Mouse (Mus musculus) hindbrain, embryonic 16.5 days (tissue): ENCODE data around the gene Usp34. TPM values are rescaled to one million over a fixed set of nuclear protein-coding genes. Genes with fewer than 3 reads are reported as not detected.

Experiments
- ATAC-seq: fragments of 200-750 bp; cut with Nextera tagmentation; 2 replicates; pipeline ENCODE4 v1.8.0; 2017; ENCODE audit warnings: moderate TSS enrichment, moderate library complexity
- H3K27ac ChIP-seq: fragments of 300-500 bp; sonication (generic); 2 replicates; pipeline ENCODE4 v1.5.1; 2014; ENCODE audit warnings: low read depth, mild to moderate bottlenecking, control low read depth, low read length, moderate library complexity
- H3K27me3 ChIP-seq: fragments of 300-500 bp; sonication (generic); replicated peaks from 2 replicates; pipeline ENCODE4 v1.6.1; 2014; ENCODE audit warnings: low read length; ENCODE audit not compliant: control insufficient read depth, insufficient read depth
- H3K36me3 ChIP-seq: fragments of 300-500 bp; sonication (generic); 2 replicates; pipeline ENCODE4 v1.6.1; 2014; ENCODE audit warnings: mild to moderate bottlenecking, low read length, moderate library complexity, mixed read lengths; ENCODE audit not compliant: control insufficient read depth, insufficient read depth
- H3K4me1 ChIP-seq: fragments of 300-500 bp; sonication (generic); 2 replicates; pipeline ENCODE4 v1.6.1; 2014; ENCODE audit warnings: low read depth, low read length; ENCODE audit not compliant: control insufficient read depth, insufficient read depth
- H3K4me2 ChIP-seq: fragments of 300-500 bp; sonication (generic); 2 replicates; pipeline ENCODE4 v1.6.1; 2014; ENCODE audit warnings: mild to moderate bottlenecking, low read length, control low read depth, moderate library complexity
- H3K4me3 ChIP-seq: fragments of 300-500 bp; sonication (generic); 2 replicates; pipeline ENCODE4 v1.5.1; 2014; ENCODE audit warnings: mild to moderate bottlenecking, low read length, control low read depth, moderate library complexity
- H3K9ac ChIP-seq: fragments of 300-500 bp; sonication (generic); 2 replicates; pipeline ENCODE4 v1.6.1; 2014; ENCODE audit warnings: low read depth, mild to moderate bottlenecking, control low read depth, low read length, moderate library complexity
- H3K9me3 ChIP-seq: fragments of 300-500 bp; sonication (generic); 2 replicates; pipeline ENCODE4 v1.6.1; 2014; ENCODE audit warnings: mild to moderate bottlenecking, low read length, moderate library complexity; ENCODE audit not compliant: control insufficient read depth
- WGBS: fragments of 180-500 bp; shearing (Covaris S2); extraction: QIAGEN DNeasy Blood & Tissue Kit; methylation state at CpG from one replicate; pipeline ENCODE4 v1.1.7; 2014; 5-methylcytosine and 5-hydroxymethylcytosine counted together
- polyA plus RNA-seq: library from polyadenylated mRNA; unstranded; fragments of >200 nt; fragmentation: Nextera tagmentation; extraction: Ambion mirVana; gene quantifications from 2 replicates; pipeline ENCODE4 v1.2.1, GENCODE M21; 2015

Gene Usp34
- polyA plus RNA-seq, 1 experiment from 2014 or later, result 27.1 TPM

DNA sequence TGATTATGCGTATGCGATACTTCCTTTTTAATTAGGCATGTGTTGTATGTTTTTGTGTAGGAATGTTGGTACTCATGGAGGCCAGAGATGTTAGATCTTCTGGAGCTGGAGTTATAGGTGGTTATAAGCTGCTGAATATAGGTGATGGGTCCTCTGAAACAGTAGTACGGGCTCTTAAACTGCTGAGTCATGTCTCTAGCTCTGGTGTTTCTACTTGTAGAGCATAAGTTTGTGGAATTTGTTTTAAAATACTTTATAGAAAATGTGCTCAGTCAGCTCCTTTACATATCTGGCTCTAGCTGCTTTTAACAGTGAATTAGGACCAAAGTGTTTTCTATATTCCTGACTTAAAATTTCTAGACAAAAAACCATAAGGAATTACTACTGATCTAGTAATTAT lies 73.9 kb downstream of the Usp34 start:
- H3K9me3 ChIP-seq, result no peaks in the 10 kb centered on the region
- WGBS, result 94% methylated on average over 3 of the region's 3 CpGs
- no peak for ATAC-seq
- H3K9ac ChIP-seq, result no peak overlapping the region
- no peaks in the 10 kb centered on the region for H3K27me3 ChIP-seq
- no peaks in the 10 kb centered on the region for H3K4me1 ChIP-seq
- H3K27ac ChIP-seq, result no peak overlapping the region
- H3K4me2 ChIP-seq, result no peak overlapping the region
- H3K4me3 ChIP-seq, result no peak overlapping the region
- peaks cover 13% of the 10 kb centered on the region for H3K36me3 ChIP-seq

DNA sequence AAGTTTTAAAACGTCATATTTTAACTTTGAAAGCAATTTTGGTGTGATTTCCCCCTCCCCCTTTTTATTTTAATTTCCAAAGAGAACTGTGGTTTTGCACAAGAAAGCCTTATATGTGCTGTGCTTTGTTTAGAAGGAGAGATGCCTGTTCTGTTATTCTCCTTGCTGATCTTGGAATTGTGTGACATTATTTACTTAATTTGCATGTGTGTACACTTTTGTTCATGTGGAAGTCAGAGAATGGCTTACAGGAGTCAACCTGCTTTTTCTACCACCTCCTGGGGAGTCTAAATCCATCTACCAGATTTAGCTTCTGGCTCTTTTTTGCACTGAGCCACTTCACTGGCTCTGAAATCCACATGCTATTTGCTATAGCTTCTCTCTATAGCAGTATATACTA lies 76.1 kb downstream of the Usp34 start:
- no peak overlapping the region for H3K4me3 ChIP-seq
- no peaks in the 10 kb centered on the region for H3K27me3 ChIP-seq
- H3K4me1 ChIP-seq, result no peaks in the 10 kb centered on the region
- ATAC-seq, result no peak
- peaks cover 9% of the 10 kb centered on the region; the same call in 1 of the 2 replicates for H3K36me3 ChIP-seq
- no peak overlapping the region for H3K27ac ChIP-seq
- H3K9ac ChIP-seq, result no peak overlapping the region
- no peaks in the 10 kb centered on the region for H3K9me3 ChIP-seq
- H3K4me2 ChIP-seq, result no peak overlapping the region
- 85% methylated on average over 1 of the region's 1 CpGs for WGBS

DNA sequence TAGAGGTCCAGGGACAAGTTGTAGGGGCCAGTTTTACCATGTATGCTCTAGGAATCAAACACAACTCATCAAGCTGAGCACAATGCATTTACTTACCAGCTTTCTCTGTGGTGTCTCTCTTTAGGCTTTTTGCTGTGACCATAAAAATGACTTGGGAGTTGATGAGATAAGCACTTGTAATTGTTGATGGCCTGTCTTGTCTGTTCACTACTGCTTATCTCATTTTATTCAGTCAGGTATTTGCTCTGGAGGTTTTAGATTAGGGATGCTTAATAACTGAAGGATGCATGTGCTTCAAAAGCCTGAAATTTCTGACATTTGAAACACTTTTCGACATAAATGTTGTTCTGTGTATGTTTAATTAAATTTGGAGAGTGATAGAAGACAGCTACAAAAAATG lies 83.0 kb downstream of the Usp34 start:
- Histone ChIP-seq H3K4me3 (no peak overlapping the region), H3K9me3 (no peaks in the 10 kb centered on the region), H3K36me3 (peaks cover 6% of the 10 kb centered on the region), H3K9ac (no peak overlapping the region), H3K27ac (no peak overlapping the region), H3K27me3 (no peaks in the 10 kb centered on the region), H3K4me1 (no peaks in the 10 kb centered on the region), H3K4me2 (no peak overlapping the region)
- WGBS, result 95% methylated on average over 1 of the region's 1 CpGs
- no peak for ATAC-seq

DNA sequence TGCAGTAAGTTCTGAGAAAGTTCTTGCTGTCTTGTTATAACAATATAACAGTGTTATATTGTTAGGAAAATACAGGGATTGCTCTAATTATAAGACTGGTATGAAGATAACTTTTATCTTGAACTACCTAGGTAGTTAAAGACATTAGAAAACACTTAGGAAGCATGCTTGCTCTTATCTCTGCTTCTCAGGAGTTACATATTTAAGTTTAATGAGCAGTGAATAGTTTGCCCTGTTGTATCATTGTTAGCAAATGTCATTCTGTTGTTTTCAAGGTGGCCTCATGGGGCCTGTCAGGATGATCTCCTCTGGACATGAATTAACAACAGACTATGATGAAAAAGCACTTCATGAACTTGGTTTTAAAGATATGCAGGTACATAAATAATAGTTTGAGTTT lies 85.9 kb downstream of the Usp34 start:
- Histone ChIP-seq H3K27ac (no peak overlapping the region), H3K36me3 (peaks cover 11% of the 10 kb centered on the region), H3K4me3 (no peak overlapping the region), H3K9me3 (no peaks in the 10 kb centered on the region), H3K4me1 (no peaks in the 10 kb centered on the region), H3K9ac (no peak overlapping the region), H3K4me2 (no peak overlapping the region), H3K27me3 (no peaks in the 10 kb centered on the region)
- no peak for ATAC-seq

DNA sequence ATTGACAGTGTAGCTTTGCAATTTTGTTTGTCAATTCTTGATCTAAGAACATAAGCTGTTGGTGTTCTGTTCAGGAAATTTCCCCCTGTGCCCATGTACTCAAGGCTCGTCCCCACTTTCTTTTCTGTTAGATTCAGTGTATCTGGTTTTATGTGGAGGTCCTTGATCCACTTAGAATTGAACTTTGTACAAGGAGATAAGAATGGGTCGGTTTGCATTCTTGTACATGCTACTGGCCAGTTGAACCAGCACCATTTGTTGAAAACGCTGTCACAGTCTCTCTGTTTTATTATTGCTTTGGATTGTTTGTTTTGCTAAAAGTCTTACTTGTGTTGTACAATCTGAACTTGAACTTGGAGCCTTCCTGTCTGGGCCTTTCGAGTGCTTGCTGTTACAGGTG lies 89.9 kb downstream of the Usp34 start:
- no peaks in the 10 kb centered on the region for H3K4me1 ChIP-seq
- no peak overlapping the region for H3K4me3 ChIP-seq
- ATAC-seq, result no peak
- no peaks in the 10 kb centered on the region for H3K9me3 ChIP-seq
- H3K4me2 ChIP-seq, result no peak overlapping the region
- no peaks in the 10 kb centered on the region for H3K27me3 ChIP-seq
- no peak overlapping the region for H3K27ac ChIP-seq
- peaks cover 14% of the 10 kb centered on the region for H3K36me3 ChIP-seq
- H3K9ac ChIP-seq, result no peak overlapping the region
- WGBS, result 96% methylated on average over 4 of the region's 4 CpGs

- no peak overlapping the region for H3K4me3 ChIP-seq
- peaks cover 11% of the 10 kb centered on the region for H3K36me3 ChIP-seq
- H3K27ac ChIP-seq, result no peak overlapping the region
- H3K27me3 ChIP-seq, result no peaks in the 10 kb centered on the region
- no peak for ATAC-seq
- WGBS, result 86% methylated on average over 12 of the region's 12 CpGs
- no peaks in the 10 kb centered on the region for H3K9me3 ChIP-seq
- H3K4me1 ChIP-seq, result no peaks in the 10 kb centered on the region
- H3K4me2 ChIP-seq, result no peak overlapping the region
- H3K9ac ChIP-seq, result no peak overlapping the region
Observed at GRCm38 (mm10) chr11:23400978-23401776, 94.5 kb downstream of the Usp34 start.

GRCm38 (mm10) chr11:23428301-23428700 lies 121.6 kb downstream of the Usp34 start:
- H3K4me2 ChIP-seq, result no peak overlapping the region
- no peak overlapping the region for H3K27ac ChIP-seq
- no peak overlapping the region for H3K4me3 ChIP-seq
- peaks cover 27% of the 10 kb centered on the region for H3K36me3 ChIP-seq
- H3K27me3 ChIP-seq, result no peaks in the 10 kb centered on the region
- ATAC-seq, result no peak
- no peaks in the 10 kb centered on the region for H3K9me3 ChIP-seq
- H3K4me1 ChIP-seq, result no peaks in the 10 kb centered on the region
- 95% methylated on average over 6 of the region's 6 CpGs for whole genome bisulfite sequencing
- no peak overlapping the region for H3K9ac ChIP-seq

GRCm38 (mm10) chr11:23430013-23430412 lies 123.3 kb downstream of the Usp34 start:
- Histone ChIP-seq H3K27ac (no peak overlapping the region), H3K4me2 (no peak overlapping the region), H3K27me3 (no peaks in the 10 kb centered on the region), H3K9ac (no peak overlapping the region), H3K4me3 (no peak overlapping the region), H3K9me3 (no peaks in the 10 kb centered on the region), H3K4me1 (no peaks in the 10 kb centered on the region), H3K36me3 (peaks cover 35% of the 10 kb centered on the region)
- ATAC-seq, result no peak
- 91% methylated on average over 2 of the region's 2 CpGs for WGBS

GRCm38 (mm10) chr11:23436076-23436475 lies 129.4 kb downstream of the Usp34 start:
- no peak overlapping the region for H3K4me2 ChIP-seq
- no peak for ATAC-seq
- no peak overlapping the region for H3K27ac ChIP-seq
- WGBS, result 93% methylated on average over 2 of the region's 2 CpGs
- no peaks in the 10 kb centered on the region for H3K4me1 ChIP-seq
- H3K9me3 ChIP-seq, result no peaks in the 10 kb centered on the region
- H3K4me3 ChIP-seq, result no peak overlapping the region
- no peaks in the 10 kb centered on the region for H3K27me3 ChIP-seq
- no peak overlapping the region for H3K9ac ChIP-seq
- peaks cover 37% of the 10 kb centered on the region for H3K36me3 ChIP-seq
